Mouse (Mus musculus) liver, embryonic 14.5 days (tissue): ENCODE results near the gene Thsd4.

ENCODE experiments used
- CTCF ChIP-seq: IDR thresholded peaks from 2 replicates; pipeline ENCODE4 v1.5.1; 2016; ENCODE audit warnings: antibody characterized with exemption, low read depth, control low read depth
- EP300 ChIP-seq: IDR thresholded peaks from 2 replicates; pipeline ENCODE4 v1.6.1; 2016; ENCODE audit warnings: antibody characterized with exemption, low read depth

DNA sequence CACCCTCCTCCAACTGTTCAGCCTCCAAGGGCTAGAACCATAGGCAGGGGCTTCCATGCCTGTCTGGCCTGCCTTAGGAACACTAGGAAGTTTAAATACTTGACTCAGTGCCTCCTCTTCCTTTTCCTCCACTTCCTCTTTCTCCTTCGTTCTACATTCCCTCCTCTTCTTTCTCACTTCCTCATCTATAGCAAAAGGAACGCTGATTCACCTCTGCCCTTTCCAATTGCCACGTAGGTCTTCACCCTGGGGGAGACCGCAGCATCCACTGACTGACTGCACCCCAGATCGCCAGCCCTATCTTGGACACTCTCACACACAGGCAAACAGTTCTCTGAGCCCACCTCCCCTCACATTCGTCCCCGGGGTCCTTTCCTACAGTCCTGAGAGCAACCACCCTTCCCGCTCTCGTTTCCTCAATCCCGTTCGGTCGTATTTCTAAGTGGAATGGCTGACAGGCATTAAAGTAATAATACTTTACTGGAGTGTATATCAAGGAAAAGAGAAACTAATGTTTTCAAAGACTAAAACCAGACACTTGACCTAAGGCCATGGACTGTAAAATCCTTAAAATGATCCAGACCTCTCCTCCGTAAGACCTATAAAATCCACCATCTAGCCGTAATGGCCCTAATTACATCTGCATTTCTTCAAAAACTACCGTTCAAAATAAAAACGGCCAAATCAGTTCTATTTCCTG, 29.4 kb downstream of the Thsd4 start:
- no peak for TF ChIP-seq EP300
- TF ChIP-seq CTCF, result no peak
